Mouse (Mus musculus): Measurements from ENCODE around the gene Accsl. TPM values are rescaled to one million over a fixed set of nuclear protein-coding genes. Genes with fewer than 3 reads are reported as not detected.
A peak's percentile ranks its signal among the peaks of the same experiment; 100 is the strongest.

Gene Accsl
- polyA plus RNA-seq, 1 experiment from 2014 or later = not detected

- Histone ChIP-seq H3K9me3 (replicated peaks; ENCODE audit: control insufficient read depth, low read length) (no peaks in the 10 kb centered on the region), H3K27me3 (ENCODE audit: control insufficient read depth, insufficient read depth, low read depth, low read length) (no peaks in the 10 kb centered on the region), H3K4me3 (ENCODE audit: low read depth, low read length) (no peak overlapping the region), H3K36me3 (ENCODE audit: control insufficient read depth, insufficient read depth) (no peaks in the 10 kb centered on the region), H3K9ac (ENCODE audit: low read depth, low read length) (no peak overlapping the region), H3K27ac (ENCODE audit: low read length) (no peak overlapping the region), H3K4me1 (ENCODE audit: control insufficient read depth, low read depth, low read length) (no peaks in the 10 kb centered on the region; the same call in 1 of the 2 replicates), H3K4me2 (ENCODE audit: low read depth, low read length) (no peak overlapping the region)
- WGBS (ENCODE audit: insufficient replicate concordance) = 37% methylated on average over 4 of the region's 4 CpGs
- no peak for ATAC-seq (ENCODE audit: low read depth)
Observed at GRCm38 (mm10) chr2:93870842-93871241, 1.9 kb upstream of the Accsl start.

DNA sequence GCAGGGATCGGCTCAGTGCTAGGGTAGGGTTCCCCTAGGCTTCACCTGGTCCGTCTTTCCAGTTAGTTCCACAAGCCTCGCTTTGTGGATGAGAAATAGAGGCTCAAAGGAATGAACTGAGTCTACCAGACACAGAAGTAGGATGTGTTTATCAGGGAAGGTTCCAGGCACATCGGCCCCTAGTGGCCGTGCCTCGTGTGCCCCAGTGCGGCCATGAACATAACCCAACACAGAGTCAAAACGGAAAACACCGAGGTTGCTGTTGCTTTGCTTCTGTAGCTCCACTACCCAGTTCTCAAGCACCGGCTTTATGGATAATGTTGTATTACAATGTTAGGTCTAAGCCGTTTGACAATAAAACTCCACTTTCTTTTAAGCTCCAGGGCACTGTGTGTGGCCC, 391 bp downstream of the Accsl start:
- Histone ChIP-seq H3K4me1 (ENCODE audit: control insufficient read depth, low read depth, low read length) (no peaks in the 10 kb centered on the region; the same call in 1 of the 2 replicates), H3K9ac (ENCODE audit: low read depth, low read length) (no peak overlapping the region), H3K27me3 (ENCODE audit: control insufficient read depth, insufficient read depth, low read depth, low read length) (no peaks in the 10 kb centered on the region), H3K4me3 (ENCODE audit: low read depth, low read length) (no peak overlapping the region), H3K36me3 (ENCODE audit: control insufficient read depth, insufficient read depth) (no peaks in the 10 kb centered on the region), H3K27ac (ENCODE audit: low read length) (no peak overlapping the region), H3K4me2 (ENCODE audit: low read depth, low read length) (no peak overlapping the region), H3K9me3 (replicated peaks; ENCODE audit: control insufficient read depth, low read length) (no peaks in the 10 kb centered on the region)
- 72% methylated on average over 11 of the region's 11 CpGs for WGBS (ENCODE audit: insufficient replicate concordance)
- no peak for ATAC-seq (ENCODE audit: low read depth)

GRCm38 (mm10) chr2:93863229-93863628, 5.7 kb downstream of the Accsl start:
- 52% methylated on average over 4 of the region's 4 CpGs for WGBS (ENCODE audit: insufficient replicate concordance)
- Histone ChIP-seq H3K4me1 (ENCODE audit: control insufficient read depth, low read depth, low read length) (no peaks in the 10 kb centered on the region), H3K9ac (ENCODE audit: low read depth, low read length) (no peak overlapping the region), H3K36me3 (ENCODE audit: control insufficient read depth, insufficient read depth) (no peaks in the 10 kb centered on the region), H3K27me3 (ENCODE audit: control insufficient read depth, insufficient read depth, low read depth, low read length) (no peaks in the 10 kb centered on the region), H3K27ac (ENCODE audit: low read length) (no peak overlapping the region), H3K4me3 (ENCODE audit: low read depth, low read length) (no peak overlapping the region), H3K4me2 (ENCODE audit: low read depth, low read length) (no peak overlapping the region), H3K9me3 (replicated peaks; ENCODE audit: control insufficient read depth, low read length) (no peaks in the 10 kb centered on the region)
- ATAC-seq (ENCODE audit: low read depth) = no peak

DNA sequence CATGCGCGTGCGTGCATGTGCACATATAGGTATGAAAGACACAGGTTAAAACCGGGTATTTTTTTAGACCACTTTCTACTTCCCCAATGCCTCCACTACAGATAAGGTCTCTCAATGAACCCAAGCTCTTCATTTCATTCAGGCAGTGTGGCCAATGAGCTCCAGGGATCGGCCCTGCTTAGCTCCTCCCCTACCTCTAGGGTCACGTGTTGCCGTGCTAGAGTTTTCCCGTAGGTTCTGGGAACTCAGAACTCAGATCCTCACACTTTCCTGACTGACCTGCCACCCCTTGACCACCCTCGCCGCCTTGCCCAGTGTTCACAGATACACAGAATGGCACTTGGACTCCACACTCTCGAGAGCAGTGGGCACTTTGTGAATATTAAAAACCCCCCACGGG, 10.1 kb downstream of the Accsl start:
- H3K27ac ChIP-seq (ENCODE audit: low read length) = no peak overlapping the region
- no peak overlapping the region for H3K4me2 ChIP-seq (ENCODE audit: low read depth, low read length)
- no peak for ATAC-seq (ENCODE audit: low read depth)
- H3K4me1 ChIP-seq (ENCODE audit: control insufficient read depth, low read depth, low read length) = no peaks in the 10 kb centered on the region
- H3K4me3 ChIP-seq (ENCODE audit: low read depth, low read length) = no peak overlapping the region
- no peaks in the 10 kb centered on the region for H3K27me3 ChIP-seq (ENCODE audit: control insufficient read depth, insufficient read depth, low read depth, low read length)
- no peaks in the 10 kb centered on the region for H3K9me3 ChIP-seq (replicated peaks; ENCODE audit: control insufficient read depth, low read length)
- 54% methylated on average over 12 of the region's 12 CpGs for WGBS (ENCODE audit: insufficient replicate concordance)
- H3K9ac ChIP-seq (ENCODE audit: low read depth, low read length) = no peak overlapping the region
- H3K36me3 ChIP-seq (ENCODE audit: control insufficient read depth, insufficient read depth) = no peaks in the 10 kb centered on the region

DNA sequence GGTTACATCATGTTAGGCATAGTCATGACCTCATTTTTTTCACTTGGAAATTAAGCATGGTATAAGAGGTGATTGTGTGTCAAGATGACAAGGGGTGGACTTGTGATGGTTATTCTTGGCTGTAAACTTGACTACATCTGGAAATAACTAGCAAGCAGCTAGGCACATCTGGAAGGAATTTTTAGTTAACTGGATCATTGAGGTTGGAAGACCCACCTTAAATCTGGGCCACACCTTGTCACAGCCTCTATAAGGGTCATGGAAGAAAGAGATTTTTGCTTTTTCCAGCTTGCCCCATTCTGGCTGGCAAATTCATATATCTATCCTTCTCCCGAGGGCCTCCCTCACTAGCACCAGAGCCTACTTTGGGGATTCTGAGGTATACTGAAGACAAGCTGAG, 17.7 kb downstream of the Accsl start:
- Histone ChIP-seq H3K36me3 (ENCODE audit: control insufficient read depth, insufficient read depth) (no peaks in the 10 kb centered on the region), H3K4me1 (ENCODE audit: control insufficient read depth, low read depth, low read length) (peaks cover 2% of the 10 kb centered on the region; the same call in 1 of the 2 replicates), H3K9ac (ENCODE audit: low read depth, low read length) (no peak overlapping the region), H3K27ac (ENCODE audit: low read length) (no peak overlapping the region), H3K27me3 (ENCODE audit: control insufficient read depth, insufficient read depth, low read depth, low read length) (no peaks in the 10 kb centered on the region; the same call in 1 of the 2 replicates), H3K9me3 (replicated peaks; ENCODE audit: control insufficient read depth, low read length) (no peaks in the 10 kb centered on the region), H3K4me2 (ENCODE audit: low read depth, low read length) (no peak overlapping the region), H3K4me3 (ENCODE audit: low read depth, low read length) (no peak overlapping the region)
- ATAC-seq (ENCODE audit: low read depth) = no peak
- WGBS (ENCODE audit: insufficient replicate concordance) = 73% methylated on average over 1 of the region's 1 CpGs

DNA sequence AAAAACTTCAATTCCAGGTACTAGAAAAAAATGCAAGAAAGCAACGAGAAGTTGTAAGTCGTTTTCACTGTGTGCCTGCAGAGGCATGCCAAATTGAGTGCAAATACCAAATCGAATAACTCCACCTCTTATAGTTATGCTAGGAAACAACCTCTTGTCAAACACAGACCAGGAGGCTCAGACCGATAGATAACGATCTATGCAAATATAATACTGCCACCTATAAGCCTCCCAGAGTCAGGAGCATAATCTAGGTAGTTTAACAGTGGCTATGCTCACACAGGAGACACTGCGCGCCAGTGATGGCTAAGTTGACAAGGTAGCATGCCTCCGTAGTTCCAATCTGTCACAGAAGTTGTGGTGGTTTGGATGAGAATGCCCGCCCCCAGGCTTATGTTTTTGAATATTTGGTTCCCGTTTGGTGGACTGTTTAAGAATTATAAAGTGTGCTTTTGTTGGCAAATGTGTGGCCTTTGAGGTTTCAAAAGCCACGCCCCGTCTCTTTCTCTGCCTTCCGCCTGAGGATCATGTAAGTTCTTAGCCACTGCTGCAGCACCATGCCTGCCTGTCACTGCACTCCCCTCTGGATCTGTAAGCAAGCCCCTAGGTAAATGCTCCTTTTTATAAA, 18.5 kb downstream of the Accsl start:
- Histone ChIP-seq H3K36me3 (ENCODE audit: control insufficient read depth, insufficient read depth) (no peaks in the 10 kb centered on the region), H3K9me3 (replicated peaks; ENCODE audit: control insufficient read depth, low read length) (no peaks in the 10 kb centered on the region), H3K4me1 (ENCODE audit: control insufficient read depth, low read depth, low read length) (peaks cover 2% of the 10 kb centered on the region; the same call in 1 of the 2 replicates), H3K27me3 (ENCODE audit: control insufficient read depth, insufficient read depth, low read depth, low read length) (no peaks in the 10 kb centered on the region; the same call in 1 of the 2 replicates), H3K27ac (ENCODE audit: low read length) (no peak overlapping the region), H3K9ac (ENCODE audit: low read depth, low read length) (no peak overlapping the region), H3K4me2 (ENCODE audit: low read depth, low read length) (peak overlapping the region; percentile 74), H3K4me3 (ENCODE audit: low read depth, low read length) (no peak overlapping the region)
- 27% methylated on average over 13 of the region's 13 CpGs for WGBS (ENCODE audit: insufficient replicate concordance)
- ATAC-seq (ENCODE audit: low read depth) = no peak

- no peaks in the 10 kb centered on the region for H3K9me3 ChIP-seq (replicated peaks; ENCODE audit: control insufficient read depth, low read length)
- no peaks in the 10 kb centered on the region; the same call in 1 of the 2 replicates for H3K27me3 ChIP-seq (ENCODE audit: control insufficient read depth, insufficient read depth, low read depth, low read length)
- WGBS (ENCODE audit: insufficient replicate concordance) = under 1% methylated on average over 28 of the region's 28 CpGs
- peak; percentile 70 for ATAC-seq (ENCODE audit: low read depth)
- peak within 1 kb of the TSS; percentile 74 for H3K4me2 ChIP-seq (ENCODE audit: low read depth, low read length)
- H3K4me1 ChIP-seq (ENCODE audit: control insufficient read depth, low read depth, low read length) = peaks cover 2% of the 10 kb centered on the region; the same call in 1 of the 2 replicates
- H3K4me3 ChIP-seq (ENCODE audit: low read depth, low read length) = peak within 1 kb of the TSS; percentile 68
- H3K27ac ChIP-seq (ENCODE audit: low read length) = peak within 1 kb of the TSS; percentile 17; the same call in 1 of the 2 replicates
- H3K9ac ChIP-seq (ENCODE audit: low read depth, low read length) = peak within 1 kb of the TSS; percentile 63
- H3K36me3 ChIP-seq (ENCODE audit: control insufficient read depth, insufficient read depth) = no peaks in the 10 kb centered on the region
Observed at GRCm38 (mm10) chr2:93849505-93850089, 19.4 kb downstream of the Accsl start, which contains the start of gene Accs. Gene Accs (minus strand): TSS chr2:93849943.

- no peaks in the 10 kb centered on the region for H3K27me3 ChIP-seq (ENCODE audit: control insufficient read depth, insufficient read depth, low read depth, low read length)
- no peak overlapping the region for H3K4me3 ChIP-seq (ENCODE audit: low read depth, low read length)
- ATAC-seq (ENCODE audit: low read depth) = no peak
- WGBS (ENCODE audit: insufficient replicate concordance) = 59% methylated on average over 3 of the region's 3 CpGs
- H3K4me2 ChIP-seq (ENCODE audit: low read depth, low read length) = no peak overlapping the region
- no peak overlapping the region for H3K27ac ChIP-seq (ENCODE audit: low read length)
- no peaks in the 10 kb centered on the region for H3K9me3 ChIP-seq (replicated peaks; ENCODE audit: control insufficient read depth, low read length)
- H3K36me3 ChIP-seq (ENCODE audit: control insufficient read depth, insufficient read depth) = no peaks in the 10 kb centered on the region
- no peak overlapping the region for H3K9ac ChIP-seq (ENCODE audit: low read depth, low read length)
- no peaks in the 10 kb centered on the region for H3K4me1 ChIP-seq (ENCODE audit: control insufficient read depth, low read depth, low read length)
Observed at GRCm38 (mm10) chr2:93841349-93841748, 27.6 kb downstream of the Accsl start.

GRCm38 (mm10) chr2:93840109-93840508, 28.8 kb downstream of the Accsl start:
- Histone ChIP-seq H3K9ac (ENCODE audit: low read depth, low read length) (no peak overlapping the region), H3K9me3 (replicated peaks; ENCODE audit: control insufficient read depth, low read length) (no peaks in the 10 kb centered on the region), H3K4me2 (ENCODE audit: low read depth, low read length) (no peak overlapping the region), H3K27ac (ENCODE audit: low read length) (no peak overlapping the region), H3K27me3 (ENCODE audit: control insufficient read depth, insufficient read depth, low read depth, low read length) (no peaks in the 10 kb centered on the region), H3K4me1 (ENCODE audit: control insufficient read depth, low read depth, low read length) (no peaks in the 10 kb centered on the region), H3K36me3 (ENCODE audit: control insufficient read depth, insufficient read depth) (no peaks in the 10 kb centered on the region), H3K4me3 (ENCODE audit: low read depth, low read length) (no peak overlapping the region)
- WGBS (ENCODE audit: insufficient replicate concordance) = 60% methylated on average over 6 of the region's 6 CpGs
- no peak for ATAC-seq (ENCODE audit: low read depth)
